Mouse (Mus musculus): ENCODE data around the gene Bcl9.

DNA sequence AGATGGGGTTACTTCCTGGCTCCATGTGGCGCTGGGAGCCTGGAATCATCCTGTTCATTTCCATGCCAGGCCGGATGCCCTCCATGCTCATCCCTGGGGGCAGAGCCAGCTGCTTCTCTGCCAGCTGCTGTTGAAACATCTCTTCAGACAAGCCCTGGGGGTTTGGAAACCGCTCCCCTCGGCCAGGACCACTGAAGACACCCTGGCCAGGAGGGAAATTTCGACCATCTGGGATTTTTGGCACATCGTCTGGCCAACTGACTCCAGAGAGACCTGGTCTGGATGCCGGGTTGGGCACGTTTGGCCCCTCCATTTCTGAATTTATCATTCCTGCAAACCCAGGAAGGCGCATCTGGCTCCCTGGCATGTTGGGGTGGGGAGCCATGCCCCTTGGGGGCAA is 88.4 kb downstream of the Bcl9 start:
- TF ChIP-seq CTCF (IDR thresholded peaks at IDR 0.05; ENCODE audit: borderline replicate concordance, control insufficient read depth, extremely low read depth, insufficient read depth, low read length, poor library complexity) = no peak
- TF ChIP-seq POLR2A (IDR thresholded peaks at IDR 0.05; ENCODE audit: control insufficient read depth, extremely low read depth, insufficient read depth, low read length, poor library complexity) = no peak

Measured in thymus, adult 2 months (tissue).